Mouse (Mus musculus) forebrain, embryonic 15.5 days (tissue): Measurements from ENCODE around the gene Cdc42bpb. TPM values are rescaled to one million over a fixed set of nuclear protein-coding genes. Genes with fewer than 3 reads are reported as not detected.

Source experiments
- ATAC-seq: fragments of 200-750 bp; cut with Nextera tagmentation; replicated peaks from 2 replicates; pipeline ENCODE4 v1.8.0; 2017; ENCODE audit warnings: mild to moderate bottlenecking, moderate TSS enrichment, moderate library complexity
- H3K27ac ChIP-seq: fragments of 300-500 bp; sonication (generic); replicated peaks from 2 replicates; pipeline ENCODE4 v1.5.1; 2015; ENCODE audit warnings: mild to moderate bottlenecking, inconsistent platforms
- H3K27me3 ChIP-seq: fragments of 300-500 bp; sonication (generic); 2 replicates; pipeline ENCODE4 v1.6.1; 2015; ENCODE audit warnings: inconsistent platforms
- H3K36me3 ChIP-seq: fragments of 300-500 bp; sonication (generic); 2 replicates; pipeline ENCODE4 v1.6.1; 2015; ENCODE audit warnings: mild to moderate bottlenecking, inconsistent platforms
- H3K4me1 ChIP-seq: fragments of 300-500 bp; sonication (generic); 2 replicates; pipeline ENCODE4 v1.6.1; 2015; ENCODE audit warnings: inconsistent platforms
- H3K4me2 ChIP-seq: fragments of 300-500 bp; sonication (generic); replicated peaks from 2 replicates; pipeline ENCODE4 v1.6.1; 2015; ENCODE audit warnings: mild to moderate bottlenecking, inconsistent platforms
- H3K4me3 ChIP-seq: fragments of 300-500 bp; sonication (generic); 2 replicates; pipeline ENCODE4 v1.5.1; 2015; ENCODE audit warnings: mild to moderate bottlenecking, inconsistent platforms
- H3K9ac ChIP-seq: fragments of 300-500 bp; sonication (generic); replicated peaks from 2 replicates; pipeline ENCODE4 v1.6.1; 2015; ENCODE audit warnings: mild to moderate bottlenecking, inconsistent platforms
- H3K9me3 ChIP-seq: fragments of 300-500 bp; sonication (generic); 2 replicates; pipeline ENCODE4 v1.6.1; 2016; ENCODE audit warnings: inconsistent platforms
- WGBS: fragments of 180-500 bp; shearing (Covaris S2); methylation state at CpG from one replicate; pipeline ENCODE4 v1.1.7; 2015; ENCODE audit warnings: mixed read lengths; 5-methylcytosine and 5-hydroxymethylcytosine counted together
- polyA plus RNA-seq: library from polyadenylated mRNA; unstranded; fragments of >200 nt; fragmentation: Nextera tagmentation; extraction: Ambion mirVana; gene quantifications from 2 replicates; pipeline ENCODE4 v1.2.1, GENCODE M21; 2015

The Cdc42bpb gene
- polyA plus RNA-seq, 1 experiment from 2014 or later: 35.5 TPM

DNA sequence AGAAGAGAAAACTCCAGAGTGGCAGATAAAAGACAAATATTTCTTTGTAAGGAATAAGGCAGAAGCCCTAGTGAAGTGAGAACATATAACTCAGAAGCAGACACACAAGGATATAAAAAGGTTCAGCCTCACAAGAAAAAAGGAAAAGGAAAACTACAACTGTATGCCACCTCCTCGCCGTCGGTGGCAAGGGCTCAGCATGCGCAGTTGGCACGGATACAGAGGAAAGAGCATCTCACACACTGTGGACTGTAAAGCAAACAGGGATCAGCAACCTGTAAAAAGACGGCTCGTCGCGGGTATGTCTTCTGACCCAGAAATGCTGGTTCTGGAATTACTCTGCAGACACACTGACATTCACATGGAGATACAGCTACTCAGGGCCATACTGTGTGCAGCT is 45.9 kb downstream of the Cdc42bpb start:
- H3K27me3 ChIP-seq: no peaks in the 10 kb centered on the region
- no peak overlapping the region for H3K4me3 ChIP-seq
- H3K27ac ChIP-seq: no peak overlapping the region
- no peak for ATAC-seq
- peaks cover 11% of the 10 kb centered on the region; the same call in 1 of the 2 replicates for H3K4me1 ChIP-seq
- H3K4me2 ChIP-seq: no peak overlapping the region
- peaks cover 37% of the 10 kb centered on the region for H3K36me3 ChIP-seq
- 86% methylated on average over 9 of the region's 9 CpGs for WGBS
- no peak overlapping the region for H3K9ac ChIP-seq
- H3K9me3 ChIP-seq: no peaks in the 10 kb centered on the region

GRCm38 (mm10) chr12:111329281-111329680 is 48.2 kb downstream of the Cdc42bpb start:
- 95% methylated on average over 15 of the region's 15 CpGs for WGBS
- Histone ChIP-seq H3K9ac (no peak overlapping the region), H3K27me3 (no peaks in the 10 kb centered on the region), H3K27ac (no peak overlapping the region), H3K4me3 (no peak overlapping the region), H3K4me1 (peaks cover 11% of the 10 kb centered on the region; the same call in 1 of the 2 replicates), H3K36me3 (peaks cover 40% of the 10 kb centered on the region), H3K9me3 (no peaks in the 10 kb centered on the region), H3K4me2 (no peak overlapping the region)
- no peak for ATAC-seq

- H3K4me2 ChIP-seq: no peak overlapping the region
- peaks cover 49% of the 10 kb centered on the region for H3K36me3 ChIP-seq
- H3K4me3 ChIP-seq: no peak overlapping the region
- 85% methylated on average over 6 of the region's 6 CpGs for WGBS
- H3K27ac ChIP-seq: no peak overlapping the region
- no peak overlapping the region for H3K9ac ChIP-seq
- peaks cover 7% of the 10 kb centered on the region; the same call in 1 of the 2 replicates for H3K4me1 ChIP-seq
- no peaks in the 10 kb centered on the region for H3K27me3 ChIP-seq
- ATAC-seq: no peak
- H3K9me3 ChIP-seq: no peaks in the 10 kb centered on the region
Observed at GRCm38 (mm10) chr12:111328360-111328759, 49.2 kb downstream of the Cdc42bpb start.

DNA sequence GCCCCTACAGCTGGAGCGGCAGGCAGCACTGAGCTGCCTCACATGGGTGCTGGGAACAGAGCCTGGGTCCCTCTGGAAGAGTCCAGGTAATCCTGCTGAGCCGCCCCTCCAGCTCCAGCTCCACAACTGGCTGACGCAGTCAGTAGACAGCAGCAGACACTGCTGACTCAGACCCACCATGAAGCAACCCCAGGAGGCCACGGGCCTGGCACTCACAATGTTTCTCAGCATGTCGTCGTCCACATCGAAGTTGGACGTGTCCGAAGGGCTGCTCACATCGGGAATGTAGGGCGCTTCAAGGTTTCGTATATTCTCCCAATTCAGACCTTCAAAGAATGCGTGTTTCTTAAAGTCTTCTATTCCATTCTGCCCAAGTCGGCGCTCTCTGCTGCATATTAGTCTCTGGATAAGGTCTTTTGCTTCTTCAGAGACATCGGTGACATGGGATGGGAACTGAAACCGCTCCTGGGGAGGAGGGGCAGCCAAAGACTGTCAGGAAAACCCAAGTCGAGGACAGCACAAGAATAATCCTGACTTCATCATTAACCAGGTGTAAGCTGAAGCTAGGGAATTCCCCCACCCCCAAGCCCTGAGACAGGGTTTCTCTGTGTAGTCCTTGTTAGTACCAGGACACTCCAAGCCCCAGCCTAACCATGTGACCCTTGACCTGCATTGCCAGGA is 51.6 kb downstream of the Cdc42bpb start:
- Histone ChIP-seq H3K4me2 (no peak overlapping the region), H3K4me3 (no peak overlapping the region), H3K27ac (no peak overlapping the region), H3K36me3 (peaks cover 74% of the 10 kb centered on the region), H3K27me3 (no peaks in the 10 kb centered on the region), H3K9me3 (no peaks in the 10 kb centered on the region), H3K9ac (no peak overlapping the region), H3K4me1 (no peaks in the 10 kb centered on the region; the same call in 1 of the 2 replicates)
- ATAC-seq: no peak
- WGBS: 94% methylated on average over 18 of the region's 18 CpGs

GRCm38 (mm10) chr12:111324949-111325348 is 52.6 kb downstream of the Cdc42bpb start:
- peaks cover 83% of the 10 kb centered on the region for H3K36me3 ChIP-seq
- ATAC-seq: no peak

GRCm38 (mm10) chr12:111324536-111324935 is 53.0 kb downstream of the Cdc42bpb start:
- no peaks in the 10 kb centered on the region for H3K27me3 ChIP-seq
- H3K9ac ChIP-seq: no peak overlapping the region
- H3K4me2 ChIP-seq: no peak overlapping the region
- no peak overlapping the region for H3K27ac ChIP-seq
- no peak overlapping the region for H3K4me3 ChIP-seq
- no peaks in the 10 kb centered on the region for H3K9me3 ChIP-seq
- ATAC-seq: no peak
- 95% methylated on average over 21 of the region's 21 CpGs for WGBS
- no peaks in the 10 kb centered on the region; the same call in 1 of the 2 replicates for H3K4me1 ChIP-seq
- H3K36me3 ChIP-seq: peaks cover 87% of the 10 kb centered on the region

More at GRCm38 (mm10) chr12:111324949-111325348, 52.6 kb downstream of the Cdc42bpb start:
- 93% methylated on average over 12 of the region's 12 CpGs for WGBS
- Histone ChIP-seq H3K9me3 (no peaks in the 10 kb centered on the region), H3K9ac (no peak overlapping the region), H3K27me3 (no peaks in the 10 kb centered on the region), H3K4me1 (no peaks in the 10 kb centered on the region; the same call in 1 of the 2 replicates), H3K27ac (no peak overlapping the region), H3K4me3 (no peak overlapping the region), H3K4me2 (no peak overlapping the region)

GRCm38 (mm10) chr12:111323423-111323822 is 54.1 kb downstream of the Cdc42bpb start:
- H3K4me1 ChIP-seq: no peaks in the 10 kb centered on the region; the same call in 1 of the 2 replicates
- 90% methylated on average over 4 of the region's 4 CpGs for WGBS
- no peak overlapping the region for H3K4me2 ChIP-seq
- no peaks in the 10 kb centered on the region for H3K9me3 ChIP-seq
- ATAC-seq: no peak
- no peak overlapping the region for H3K27ac ChIP-seq
- no peak overlapping the region for H3K9ac ChIP-seq
- peaks cover 92% of the 10 kb centered on the region for H3K36me3 ChIP-seq
- H3K4me3 ChIP-seq: no peak overlapping the region
- no peaks in the 10 kb centered on the region for H3K27me3 ChIP-seq

DNA sequence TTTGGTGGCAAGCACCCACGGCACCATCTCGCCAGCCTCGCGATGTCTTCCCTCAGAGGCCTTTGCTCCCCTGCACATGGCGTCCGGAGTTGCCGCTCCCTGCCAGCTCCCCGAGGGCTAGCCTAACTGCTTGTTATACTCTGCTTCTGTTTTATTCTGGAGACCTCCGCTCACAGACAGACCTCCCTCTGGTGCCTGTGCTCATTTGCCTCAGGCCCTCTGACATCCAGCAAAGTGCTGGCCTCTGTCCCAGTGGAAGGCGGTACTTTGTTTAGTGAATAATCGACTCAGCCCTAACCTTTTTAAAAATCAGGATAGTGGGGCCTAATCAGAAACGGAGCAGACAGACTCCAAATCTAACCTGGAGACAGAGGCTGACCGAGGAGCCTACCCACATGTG is 55.7 kb downstream of the Cdc42bpb start:
- ATAC-seq: no peak; the same call in 1 of the 2 replicates
- 53% methylated on average over 13 of the region's 13 CpGs for WGBS
- no peaks in the 10 kb centered on the region for H3K27me3 ChIP-seq
- H3K4me2 ChIP-seq: no peak overlapping the region
- H3K9ac ChIP-seq: no peak overlapping the region
- H3K27ac ChIP-seq: no peak overlapping the region
- H3K9me3 ChIP-seq: no peaks in the 10 kb centered on the region
- no peaks in the 10 kb centered on the region; the same call in 1 of the 2 replicates for H3K4me1 ChIP-seq
- H3K4me3 ChIP-seq: no peak overlapping the region
- H3K36me3 ChIP-seq: peaks cover 91% of the 10 kb centered on the region

GRCm38 (mm10) chr12:111320549-111320948 is 57.0 kb downstream of the Cdc42bpb start:
- Histone ChIP-seq H3K4me2 (no peak overlapping the region), H3K4me3 (no peak overlapping the region), H3K27me3 (no peaks in the 10 kb centered on the region), H3K36me3 (peaks cover 99% of the 10 kb centered on the region), H3K4me1 (no peaks in the 10 kb centered on the region; the same call in 1 of the 2 replicates), H3K27ac (no peak overlapping the region), H3K9me3 (no peaks in the 10 kb centered on the region), H3K9ac (no peak overlapping the region)
- WGBS: 79% methylated on average over 12 of the region's 12 CpGs
- no peak for ATAC-seq

DNA sequence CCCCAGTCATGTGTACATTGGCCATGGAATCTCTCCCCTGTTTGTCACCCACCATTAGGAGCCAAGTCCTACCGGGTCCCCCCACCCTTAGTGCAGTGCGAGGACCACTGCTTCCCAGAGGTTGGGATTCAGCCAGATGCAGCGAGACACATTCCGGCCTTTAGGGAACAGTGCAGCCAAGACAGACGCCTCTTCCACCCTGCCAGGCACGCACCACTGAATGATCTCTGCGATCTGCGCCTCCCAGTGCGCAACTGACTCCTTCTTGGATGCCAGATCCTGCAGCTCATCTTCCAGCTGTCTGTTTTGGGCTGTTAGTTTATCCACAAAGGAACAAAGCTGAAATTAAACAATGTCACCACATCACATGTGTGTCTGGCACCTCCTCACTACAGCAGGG is 59.8 kb downstream of the Cdc42bpb start:
- Histone ChIP-seq H3K36me3 (peaks cover 97% of the 10 kb centered on the region), H3K4me3 (no peak overlapping the region), H3K27ac (no peak overlapping the region), H3K4me2 (no peak overlapping the region), H3K27me3 (no peaks in the 10 kb centered on the region), H3K4me1 (no peaks in the 10 kb centered on the region; the same call in 1 of the 2 replicates), H3K9me3 (no peaks in the 10 kb centered on the region), H3K9ac (no peak overlapping the region)
- ATAC-seq: no peak
- 96% methylated on average over 9 of the region's 9 CpGs for WGBS

GRCm38 (mm10) chr12:111314273-111314672 is 63.2 kb downstream of the Cdc42bpb start:
- 97% methylated on average over 7 of the region's 7 CpGs for WGBS
- Histone ChIP-seq H3K4me1 (no peaks in the 10 kb centered on the region), H3K36me3 (peaks cover 95% of the 10 kb centered on the region)

GRCm38 (mm10) chr12:111311775-111312174 is 65.7 kb downstream of the Cdc42bpb start:
- WGBS: 97% methylated on average over 10 of the region's 10 CpGs
- no peak overlapping the region for H3K4me3 ChIP-seq

More at GRCm38 (mm10) chr12:111314273-111314672, 63.2 kb downstream of the Cdc42bpb start:
- no peaks in the 10 kb centered on the region for H3K9me3 ChIP-seq
- no peak overlapping the region for H3K9ac ChIP-seq
- no peaks in the 10 kb centered on the region for H3K27me3 ChIP-seq
- ATAC-seq: no peak
- no peak overlapping the region for H3K27ac ChIP-seq
- no peak overlapping the region for H3K4me2 ChIP-seq
- H3K4me3 ChIP-seq: no peak overlapping the region

More at GRCm38 (mm10) chr12:111311775-111312174, 65.7 kb downstream of the Cdc42bpb start:
- no peak overlapping the region for H3K9ac ChIP-seq
- H3K27ac ChIP-seq: no peak overlapping the region
- H3K4me1 ChIP-seq: no peaks in the 10 kb centered on the region
- no peak overlapping the region for H3K4me2 ChIP-seq
- no peaks in the 10 kb centered on the region for H3K9me3 ChIP-seq
- H3K27me3 ChIP-seq: no peaks in the 10 kb centered on the region
- peaks cover 93% of the 10 kb centered on the region for H3K36me3 ChIP-seq
- no peak for ATAC-seq
